In genomic region chr13:44732442-44732974, GRCm38 (mm10) we compare ENCODE assay signal across 8 mouse cellular contexts. TPM values are rescaled to one million over a fixed set of nuclear protein-coding genes. Genes with fewer than 3 reads are reported as not detected.
DNase-seq lines count a peak whose midpoint lies in the region; ATAC-seq and TF ChIP-seq lines count a peak whose summit lies in the region.

No protein-coding gene starts in this region.

- no peak for DNase-seq in intestine, embryonic 14.5 days (ENCODE audit: low spot score)
- no peak for DNase-seq in cerebellum, adult 18-20 months
- DNase-seq in ovary, postnatal 14 days (ENCODE audit: low spot score): no peak

- peaks cover 21% of the 10 kb centered on the region for H3K36me3 ChIP-seq in megakaryocyte, embryonic 14.5 days (replicated peaks; ENCODE audit: low read length)
- H3K36me3 ChIP-seq in intestine, embryonic 14.5 days (ENCODE audit: control insufficient read depth, insufficient read depth, low read length): no peaks in the 10 kb centered on the region
- H3K36me3 ChIP-seq in neural tube, embryonic 14.5 days (ENCODE audit: control insufficient read depth, insufficient read depth, low read length): no peaks in the 10 kb centered on the region

- H3K9me3 ChIP-seq in megakaryocyte, embryonic 14.5 days: no peaks in the 10 kb centered on the region
- no peaks in the 10 kb centered on the region for H3K9me3 ChIP-seq in intestine, embryonic 14.5 days (ENCODE audit: control insufficient read depth, low read length)
- no peaks in the 10 kb centered on the region for H3K9me3 ChIP-seq in neural tube, embryonic 14.5 days (ENCODE audit: control insufficient read depth, low read length)

- ATAC-seq in megakaryocyte, adult 5-6 weeks (ENCODE audit: poor library complexity, severe bottlenecking): no peak
- ATAC-seq in intestine, embryonic 14.5 days (replicated peaks; ENCODE audit: low FRiP score, low TSS enrichment, low read depth): no peak
- ATAC-seq in neural tube, embryonic 14.5 days (ENCODE audit: low read depth): no peak
- no peak for ATAC-seq in cerebellum, adult (ENCODE audit: insufficient number of reproducible peaks, low FRiP score, low TSS enrichment)

- H3K4me2 ChIP-seq in intestine, embryonic 14.5 days (ENCODE audit: low read length): peak overlapping the region; percentile 90
- H3K4me2 ChIP-seq in neural tube, embryonic 14.5 days (ENCODE audit: low read depth, low read length): peak overlapping the region; percentile 91

- TF ChIP-seq POLR2A in cortical plate, adult 2 months (IDR thresholded peaks at IDR 0.05; ENCODE audit: extremely low read depth, insufficient read depth, low read length): no peak

- peaks cover 54% of the 10 kb centered on the region for H3K4me1 ChIP-seq in megakaryocyte, embryonic 14.5 days
- H3K4me1 ChIP-seq in cortical plate, adult 2 months (ENCODE audit: control insufficient read depth, insufficient read depth, low read length): peaks cover 4% of the 10 kb centered on the region; the same call in 1 of the 2 replicates
- peaks cover 29% of the 10 kb centered on the region for H3K4me1 ChIP-seq in intestine, embryonic 14.5 days (replicated peaks; ENCODE audit: control insufficient read depth, insufficient read depth, low read length)
- peaks cover 12% of the 10 kb centered on the region for H3K4me1 ChIP-seq in neural tube, embryonic 14.5 days (ENCODE audit: control insufficient read depth, insufficient read depth, low read length)

- H3K9ac ChIP-seq in intestine, embryonic 14.5 days (ENCODE audit: low read length): peak overlapping the region; percentile 77
- H3K9ac ChIP-seq in neural tube, embryonic 14.5 days (replicated peaks; ENCODE audit: low read depth, low read length): peak overlapping the region; percentile 74

- no peak for TF ChIP-seq CTCF in cortical plate, adult 2 months (IDR thresholded peaks at IDR 0.05; ENCODE audit: extremely low read depth, insufficient read depth, low read length)

- peak overlapping the region; percentile 98 for H3K4me3 ChIP-seq in megakaryocyte, embryonic 14.5 days (replicated peaks)
- peak overlapping the region; percentile 75 for H3K4me3 ChIP-seq in cortical plate, adult 2 months (ENCODE audit: insufficient read depth, low read length)
- H3K4me3 ChIP-seq in intestine, embryonic 14.5 days (ENCODE audit: low read depth, low read length): peak overlapping the region; percentile 78
- H3K4me3 ChIP-seq in neural tube, embryonic 14.5 days (ENCODE audit: low read depth, low read length): peak overlapping the region; percentile 80

- H3K27ac ChIP-seq in cortical plate, adult 2 months (ENCODE audit: insufficient read depth, low read length): no peak overlapping the region
- H3K27ac ChIP-seq in intestine, embryonic 14.5 days (ENCODE audit: low read depth): no peak overlapping the region; the same call in 1 of the 2 replicates
- H3K27ac ChIP-seq in neural tube, embryonic 14.5 days (ENCODE audit: low read depth, low read length): no peak overlapping the region

- 0% methylated on average over 7 of the region's 7 CpGs for WGBS in intestine, embryonic 14.5 days
- under 1% methylated on average over 7 of the region's 7 CpGs for WGBS in neural tube, embryonic 14.5 days

- H3K27me3 ChIP-seq in megakaryocyte, embryonic 14.5 days (replicated peaks): no peaks in the 10 kb centered on the region
- H3K27me3 ChIP-seq in intestine, embryonic 14.5 days (replicated peaks; ENCODE audit: control insufficient read depth, insufficient read depth, low read length): no peaks in the 10 kb centered on the region
- H3K27me3 ChIP-seq in neural tube, embryonic 14.5 days (ENCODE audit: control insufficient read depth, insufficient read depth, low read length): no peaks in the 10 kb centered on the region

RNA-seq across cellular contexts. Expression of gene Jarid2, which starts 3.2 kb away (rescaled TPM):
- polyA plus RNA-seq in megakaryocyte, embryonic 14.5 days (2012; ENCODE audit: insufficient read depth, low replicate concordance): 68.2 and 178 TPM in 2 replicates
- 49.1 and 49.2 TPM in 2 replicates for total RNA-seq in megakaryocyte, adult 5-6 weeks (2015)
- 59.8 and 74.4 TPM in 2 replicates for total RNA-seq in megakaryocyte, adult 5-6 weeks (2017)
- polyA plus RNA-seq in cortical plate, adult 2 months (2012; rRNA removed): 18.2 TPM in 2 replicates
- 20.3 and 21.6 TPM in 2 replicates for polyA plus RNA-seq in intestine, embryonic 14.5 days (2014; fragmentation: Nextera tagmentation; extraction: Ambion mirVana)
- polyA plus RNA-seq in neural tube, embryonic 14.5 days (2014; fragmentation: Nextera tagmentation; extraction: Ambion mirVana): 28.0 and 29.5 TPM in 2 replicates
